Mouse (Mus musculus) stomach, postnatal 0 days (tissue): ENCODE results near the gene 1700019A02Rik. TPM values are rescaled to one million over a fixed set of nuclear protein-coding genes. Genes with fewer than 3 reads are reported as not detected.

ENCODE experiments used
- ATAC-seq: fragments of 200-750 bp; cut with Nextera tagmentation; 2 replicates; pipeline ENCODE4 v1.8.0; 2017; ENCODE audit not compliant: low FRiP score, low TSS enrichment
- DNase-seq: peaks from one replicate; pipeline ENCODE4 v3.0.0-alpha.2; 2016; ENCODE audit warnings: low spot score
- H3K27ac ChIP-seq: fragments of 300-500 bp; sonication (generic); replicated peaks from 2 replicates; pipeline ENCODE4 v1.5.1; 2014; ENCODE audit warnings: mild to moderate bottlenecking, control low read depth
- H3K27me3 ChIP-seq: fragments of 300-500 bp; sonication (generic); 2 replicates; pipeline ENCODE4 v1.6.1; 2014; ENCODE audit warnings: low read length; ENCODE audit not compliant: control insufficient read depth, insufficient read depth
- H3K36me3 ChIP-seq: fragments of 300-500 bp; sonication (generic); 2 replicates; pipeline ENCODE4 v1.6.1; 2014; ENCODE audit warnings: low read length, mixed read lengths; ENCODE audit not compliant: control insufficient read depth, insufficient read depth
- H3K4me1 ChIP-seq: fragments of 300-500 bp; sonication (generic); replicated peaks from 2 replicates; pipeline ENCODE4 v1.6.1; 2014; ENCODE audit warnings: antibody characterized with exemption; ENCODE audit not compliant: control insufficient read depth, insufficient read depth
- H3K4me2 ChIP-seq: fragments of 300-500 bp; sonication (generic); replicated peaks from 2 replicates; pipeline ENCODE4 v1.6.1; 2014; ENCODE audit warnings: low read depth, mild to moderate bottlenecking, control low read depth, moderate library complexity
- H3K4me3 ChIP-seq: fragments of 300-500 bp; sonication (generic); 2 replicates; pipeline ENCODE4 v1.5.1; 2014; ENCODE audit warnings: low read depth, low read length, control low read depth
- H3K9ac ChIP-seq: fragments of 300-500 bp; sonication (generic); 2 replicates; pipeline ENCODE4 v1.6.1; 2014; ENCODE audit warnings: mild to moderate bottlenecking, low read length, control low read depth, mixed read lengths
- H3K9me3 ChIP-seq: fragments of 300-500 bp; sonication (generic); 2 replicates; pipeline ENCODE4 v1.6.1; 2016; ENCODE audit warnings: low read length; ENCODE audit not compliant: control insufficient read depth
- CTCF ChIP-seq: IDR thresholded peaks from 2 replicates; pipeline ENCODE4 v1.5.1; 2016; ENCODE audit warnings: antibody characterized with exemption, low read depth, mild to moderate bottlenecking, moderate library complexity
- EP300 ChIP-seq: optimal IDR thresholded peaks from 2 replicates; pipeline ENCODE3; 2016; ENCODE audit warnings: antibody characterized with exemption
- whole genome bisulfite sequencing: fragments of 180-500 bp; shearing (Covaris S2); extraction: QIAGEN DNeasy Blood & Tissue Kit; methylation state at CpG from one replicate; pipeline ENCODE4 v1.1.7; 2014; 5-methylcytosine and 5-hydroxymethylcytosine counted together
- polyA plus RNA-seq: library from polyadenylated mRNA; unstranded; fragments of >200 nt; fragmentation: Nextera tagmentation; extraction: Ambion mirVana; gene quantifications from 2 replicates; pipeline ENCODE4 v1.2.1, GENCODE M21; 2015

Gene 1700019A02Rik
- polyA plus RNA-seq, 1 experiment from 2014 or later: not detected

GRCm38 (mm10) chr1:53201630-53202199, 14.3 kb upstream of the 1700019A02Rik start:
- H3K4me3 ChIP-seq: no peak overlapping the region
- DNase-seq (no peak), ATAC-seq (no peak)
- H3K27ac ChIP-seq: no peak overlapping the region
- H3K4me1 ChIP-seq: no peaks in the 10 kb centered on the region
- H3K9me3 ChIP-seq: no peaks in the 10 kb centered on the region
- H3K27me3 ChIP-seq: no peaks in the 10 kb centered on the region
- WGBS: 46% methylated on average over 2 of the region's 2 CpGs
- H3K36me3 ChIP-seq: no peaks in the 10 kb centered on the region
- no peak overlapping the region for H3K4me2 ChIP-seq
- TF ChIP-seq CTCF: no peak
- no peak for TF ChIP-seq EP300
- H3K9ac ChIP-seq: no peak overlapping the region

DNA sequence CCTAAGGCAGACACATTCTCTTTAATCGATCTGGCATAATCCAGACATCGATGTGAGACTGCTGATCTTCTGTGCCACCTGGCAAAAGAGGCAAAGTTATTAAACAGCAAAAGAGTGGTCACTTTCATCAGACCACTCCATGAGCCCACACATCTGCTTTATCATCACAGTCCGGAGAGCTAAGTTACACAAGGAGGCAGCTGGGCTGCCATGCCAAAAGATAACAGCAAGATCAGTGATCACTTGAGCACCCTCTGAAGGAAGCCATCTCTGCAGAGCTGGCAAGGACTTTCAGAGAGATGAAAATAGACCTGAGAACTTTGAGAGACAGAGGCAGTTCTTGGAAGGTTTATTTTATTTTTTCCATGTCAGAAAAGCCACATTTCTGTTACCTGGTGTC, 7.1 kb upstream of the 1700019A02Rik start:
- ATAC-seq: no peak
- WGBS: 80% methylated on average over 3 of the region's 3 CpGs

DNA sequence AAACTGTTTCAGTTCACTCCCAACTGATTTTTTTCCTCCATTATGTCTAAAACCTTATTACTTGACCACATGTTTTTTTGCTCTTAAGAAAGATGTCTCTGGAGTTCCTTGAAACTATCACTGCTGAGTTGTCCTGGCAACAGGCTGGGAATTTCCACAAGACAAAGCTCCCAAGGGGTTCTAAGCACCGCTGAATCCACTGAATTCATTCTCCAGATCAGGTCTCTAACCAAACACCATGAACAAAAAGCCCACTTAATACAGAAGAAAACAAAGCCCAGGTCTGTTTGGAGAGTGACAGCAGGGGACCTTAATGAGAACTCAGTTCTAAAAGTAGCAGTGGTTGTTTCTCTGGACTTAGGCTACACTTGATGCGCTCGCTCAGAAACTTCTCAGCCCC, 3.8 kb upstream of the 1700019A02Rik start:
- TF ChIP-seq CTCF (no peak), EP300 (no peak)

More for the DNA sequence above, 7.1 kb upstream of the 1700019A02Rik start:
- H3K27me3 ChIP-seq: no peaks in the 10 kb centered on the region
- no peak overlapping the region for H3K4me3 ChIP-seq
- H3K27ac ChIP-seq: no peak overlapping the region
- DNase-seq: no peak
- H3K4me1 ChIP-seq: no peaks in the 10 kb centered on the region
- H3K36me3 ChIP-seq: no peaks in the 10 kb centered on the region
- TF ChIP-seq EP300: no peak
- no peak for TF ChIP-seq CTCF
- no peaks in the 10 kb centered on the region for H3K9me3 ChIP-seq
- H3K4me2 ChIP-seq: no peak overlapping the region
- no peak overlapping the region for H3K9ac ChIP-seq

GRCm38 (mm10) chr1:53189620-53190019, 2.2 kb upstream of the 1700019A02Rik start:
- TF ChIP-seq EP300: no peak
- TF ChIP-seq CTCF: no peak

More for the DNA sequence above, 3.8 kb upstream of the 1700019A02Rik start:
- Histone ChIP-seq H3K36me3 (no peaks in the 10 kb centered on the region), H3K4me3 (no peak overlapping the region), H3K9ac (no peak overlapping the region), H3K27ac (no peak overlapping the region), H3K27me3 (no peaks in the 10 kb centered on the region), H3K9me3 (no peaks in the 10 kb centered on the region), H3K4me1 (no peaks in the 10 kb centered on the region), H3K4me2 (no peak overlapping the region)
- DNase-seq: no peak
- ATAC-seq: no peak
- WGBS: 80% methylated on average over 3 of the region's 3 CpGs

GRCm38 (mm10) chr1:53186301-53186700, 1.1 kb downstream of the 1700019A02Rik start:
- TF ChIP-seq CTCF (no peak), EP300 (no peak)
- WGBS: 95% methylated on average over 3 of the region's 3 CpGs
- Histone ChIP-seq H3K4me3 (no peak overlapping the region), H3K27me3 (no peaks in the 10 kb centered on the region), H3K4me1 (no peaks in the 10 kb centered on the region), H3K4me2 (no peak overlapping the region), H3K36me3 (no peaks in the 10 kb centered on the region), H3K9ac (no peak overlapping the region), H3K9me3 (no peaks in the 10 kb centered on the region), H3K27ac (no peak overlapping the region)
- ATAC-seq: no peak
- no peak for DNase-seq

More at GRCm38 (mm10) chr1:53189620-53190019, 2.2 kb upstream of the 1700019A02Rik start:
- Histone ChIP-seq H3K9ac (no peak overlapping the region), H3K27ac (no peak overlapping the region), H3K36me3 (no peaks in the 10 kb centered on the region), H3K4me3 (no peak overlapping the region), H3K9me3 (no peaks in the 10 kb centered on the region), H3K4me2 (no peak overlapping the region), H3K4me1 (no peaks in the 10 kb centered on the region), H3K27me3 (no peaks in the 10 kb centered on the region)
- 62% methylated on average over 3 of the region's 3 CpGs for WGBS
- ATAC-seq: no peak
- no peak for DNase-seq

DNA sequence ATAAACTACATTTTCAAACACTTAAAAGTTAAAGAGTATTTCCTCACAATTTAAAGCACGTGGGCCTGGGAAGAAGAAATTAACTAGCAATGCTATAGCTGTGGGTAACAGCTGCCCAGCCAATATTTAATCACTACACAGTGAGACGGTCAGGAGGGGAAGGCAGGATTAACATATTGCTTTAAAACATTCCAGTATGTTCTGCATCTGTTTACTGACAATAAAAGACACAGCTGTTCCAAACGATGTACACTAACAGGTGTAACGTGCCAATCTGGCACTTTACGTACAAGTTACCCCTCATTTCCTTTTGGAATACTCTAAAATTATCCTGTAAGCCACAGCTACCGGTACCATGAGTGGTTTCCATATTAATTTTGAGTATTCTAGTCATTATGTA, 29.7 kb downstream of the 1700019A02Rik start:
- H3K4me1 ChIP-seq: no peaks in the 10 kb centered on the region
- no peak overlapping the region for H3K4me3 ChIP-seq
- H3K27me3 ChIP-seq: no peaks in the 10 kb centered on the region
- H3K36me3 ChIP-seq: no peaks in the 10 kb centered on the region
- DNase-seq: no peak
- no peak for ATAC-seq
- no peak overlapping the region for H3K4me2 ChIP-seq
- WGBS: 60% methylated on average over 6 of the region's 6 CpGs
- no peaks in the 10 kb centered on the region for H3K9me3 ChIP-seq
- H3K9ac ChIP-seq: no peak overlapping the region
- TF ChIP-seq EP300 (no peak), CTCF (no peak)
- H3K27ac ChIP-seq: no peak overlapping the region
